Mouse (Mus musculus): Measurements from ENCODE around the gene Nsmf. TPM values are rescaled to one million over a fixed set of nuclear protein-coding genes. Genes with fewer than 3 reads are reported as not detected.

Nsmf gene
- total RNA-seq, 2 experiments from 2014 or later = 53.4 to 68.3 TPM

- no peak for DNase-seq
Observed at GRCm38 (mm10) chr2:25085571-25085970, 31.4 kb downstream of the Nsmf start.

DNA sequence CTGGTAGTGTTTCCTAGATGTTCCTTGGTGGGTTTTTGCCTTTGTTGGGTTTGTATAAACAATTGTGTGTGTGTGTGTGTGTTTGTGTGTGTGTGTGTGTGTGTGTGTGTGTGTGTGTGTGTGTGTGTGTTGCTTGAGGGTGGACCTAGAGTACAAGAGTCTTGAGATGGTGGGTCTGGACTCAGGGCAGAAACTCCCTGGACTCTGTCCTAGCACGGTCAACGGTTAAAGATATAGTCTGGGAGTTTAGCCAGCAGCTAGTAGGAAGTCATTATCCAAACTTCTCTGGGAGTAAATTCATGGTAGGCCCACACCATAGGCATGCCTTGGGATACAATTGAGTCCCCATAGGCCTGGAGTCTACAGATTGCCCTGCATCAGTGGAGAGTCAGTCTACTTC lies 33.7 kb downstream of the Nsmf start:
- no peak for DNase-seq

DNA sequence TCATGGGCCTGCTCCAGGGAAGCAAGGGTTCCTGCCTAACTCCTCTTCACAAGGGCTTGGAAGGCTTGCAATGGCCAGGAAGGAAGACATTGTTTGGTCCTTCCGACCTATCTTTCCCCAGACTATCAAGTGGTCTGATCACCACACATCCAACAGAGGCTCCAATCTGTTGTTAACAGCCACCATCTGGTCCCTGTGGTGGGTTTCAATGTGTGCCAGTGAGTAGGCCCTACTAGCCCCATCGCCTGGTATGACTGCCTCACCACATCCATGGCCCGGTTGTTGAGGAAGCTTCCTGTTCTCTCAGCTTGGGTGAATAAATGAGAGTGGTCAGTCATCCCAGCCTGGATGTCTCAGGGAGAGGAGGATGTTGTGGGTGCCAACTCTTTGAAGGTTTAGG lies 34.5 kb downstream of the Nsmf start:
- DNase-seq = no peak

GRCm38 (mm10) chr2:25094785-25095108 lies 40.6 kb downstream of the Nsmf start:
- no peak for DNase-seq

DNA sequence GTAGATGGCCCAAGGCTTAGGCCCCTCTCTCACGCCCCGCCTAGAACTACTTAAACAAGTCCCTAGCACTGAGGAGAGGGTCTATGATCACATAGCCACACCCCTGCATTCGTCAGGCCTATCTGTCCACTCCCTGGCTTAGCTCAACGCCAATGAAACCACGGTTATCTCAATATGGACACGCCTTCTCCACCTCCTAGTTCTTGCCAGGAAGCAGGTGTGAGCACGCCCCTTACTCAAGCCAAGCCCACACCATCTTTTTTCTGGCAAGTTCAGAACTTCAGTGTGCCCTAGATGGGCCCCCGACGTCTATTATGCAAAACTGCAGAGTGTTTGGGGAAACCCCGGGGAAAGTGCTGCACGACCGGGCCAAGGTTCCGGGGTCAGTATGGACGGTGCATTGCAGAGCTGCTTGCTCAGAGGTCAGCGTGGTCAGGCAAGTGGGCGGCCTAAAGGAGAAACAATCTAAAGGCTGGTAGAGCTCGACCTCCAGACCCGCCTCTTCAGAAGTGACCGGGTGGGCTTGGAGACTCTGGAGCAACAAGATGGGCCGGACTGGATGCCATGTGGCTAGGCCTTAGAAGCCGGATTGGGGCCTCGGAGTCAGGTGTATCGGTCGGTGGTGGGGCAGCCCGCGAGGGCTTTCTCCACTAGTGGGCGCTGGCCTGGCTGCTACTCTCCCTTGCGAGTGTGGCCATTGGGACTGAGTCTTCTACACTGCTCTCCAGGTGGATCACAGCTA lies 41.1 kb downstream of the Nsmf start, which contains the start of gene Noxa1:
Noxa1 (minus strand) TSS at position 41 of the 742 bp plus-strand sequence.
- no peak for DNase-seq

GRCm38 (mm10) chr2:25098005-25098615 lies 44.0 kb downstream of the Nsmf start:
- no peak for DNase-seq

GRCm38 (mm10) chr2:25098956-25099355 lies 44.8 kb downstream of the Nsmf start:
- peak; percentile 51 for DNase-seq

- no peak for DNase-seq
Observed at GRCm38 (mm10) chr2:25099703-25100102, 45.5 kb downstream of the Nsmf start.

- DNase-seq = no peak
Observed at GRCm38 (mm10) chr2:25104122-25104521, 50.0 kb downstream of the Nsmf start.

GRCm38 (mm10) chr2:25106045-25106444 lies 51.9 kb downstream of the Nsmf start:
- no peak for DNase-seq

DNA sequence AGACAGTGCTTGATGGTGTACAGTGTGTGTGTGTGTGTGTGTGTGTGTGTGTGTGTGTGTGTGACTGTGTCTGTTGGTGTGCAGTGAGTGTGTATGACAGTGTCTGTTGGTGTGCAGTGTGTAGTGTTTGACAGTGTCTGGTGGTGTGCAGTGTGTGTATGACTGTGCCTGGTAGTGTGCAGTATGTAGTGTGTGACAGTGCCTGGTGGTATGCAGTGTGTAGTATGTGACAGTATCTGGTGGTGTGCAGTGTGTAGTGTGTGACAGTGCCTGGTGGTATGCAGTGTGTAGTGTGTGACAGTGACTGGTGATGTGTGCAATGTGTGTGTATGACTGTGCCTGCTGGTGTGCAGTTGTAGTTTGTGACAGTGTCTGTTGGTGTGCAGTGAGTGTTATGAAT lies 55.3 kb downstream of the Nsmf start:
- no peak for DNase-seq

GRCm38 (mm10) chr2:25110505-25111183 lies 56.5 kb downstream of the Nsmf start:
- DNase-seq = peak; percentile 53

DNA sequence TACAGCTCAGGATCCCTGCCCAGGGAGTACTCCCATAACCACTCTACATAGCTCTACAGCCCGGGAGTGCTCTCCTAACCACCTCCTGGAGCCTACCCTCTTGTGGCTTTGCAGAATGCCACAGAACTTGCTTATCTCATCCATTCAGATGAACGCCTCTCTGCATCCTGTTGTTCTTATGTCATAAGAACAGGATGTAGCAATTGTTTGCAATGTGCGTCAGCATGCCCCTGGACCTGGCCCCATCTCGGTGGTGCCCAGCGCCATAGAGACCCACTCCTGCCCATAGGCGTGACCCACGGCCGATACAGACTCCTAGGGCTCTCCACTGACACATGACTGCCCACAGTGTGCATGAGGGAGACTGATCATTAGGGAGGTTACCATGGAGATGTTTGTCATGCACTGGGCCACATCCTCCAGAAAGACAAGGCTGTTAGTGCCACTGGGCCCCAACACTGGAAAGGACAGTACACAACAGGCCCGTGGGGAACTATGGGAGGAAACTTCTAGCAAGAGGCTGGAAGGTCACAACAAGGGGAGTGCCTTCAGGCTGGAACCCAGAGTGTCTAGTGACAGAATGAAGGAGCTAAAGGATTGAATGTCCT lies 57.1 kb downstream of the Nsmf start:
- no peak for DNase-seq

Small RNA genes within 50 kb of the gene (microRNA-seq; reads per million reads assigned to microRNA genes)
- gene Gm24328 = not detected
- gene Mir7664 = not detected

Other genes starting within 250 kb of the Nsmf start
- 10 to 100 TPM; 54.1 to 75.4 TPM for gene Ehmt1, start 134.7 kb upstream of the Nsmf start, total RNA-seq (2021)
- 10 to 100 TPM; 14.2 to 25.4 TPM for gene Arrdc1, start 119.1 kb upstream of the Nsmf start, total RNA-seq (2021)
- gene Zmynd19, start 104.6 kb upstream of the Nsmf start, total RNA-seq (2021) = 10 to 100 TPM; 24.6 to 28.0 TPM
- gene Dph7, start 92.0 kb upstream of the Nsmf start, total RNA-seq (2021) = 10 to 100 TPM in 1 of 2 experiments, 1 to 10 TPM in 1; 10.0 to 16.0 TPM
- 100 to 1,000 TPM in 1 of 2 experiments, 10 to 100 TPM in 1; 95.2 to 101 TPM for gene Mrpl41, start 79.3 kb upstream of the Nsmf start, total RNA-seq (2021)
- 10 to 100 TPM; 37.4 to 43.1 TPM for gene Pnpla7, start 78.3 kb upstream of the Nsmf start, total RNA-seq (2021)
- gene Entpd8, start 25.9 kb downstream of the Nsmf start, total RNA-seq (2021) = 1 to 10 TPM; 7.0 to 9.7 TPM
- gene Noxa1, start 40.8 kb downstream of the Nsmf start, total RNA-seq (2021) = not detected
- gene Nrarp, start 126.4 kb downstream of the Nsmf start, total RNA-seq (2021) = 10 to 100 TPM; 15.1 to 15.5 TPM
- 10 to 100 TPM; 13.9 to 19.5 TPM for gene Tor4a, start 142.5 kb downstream of the Nsmf start, total RNA-seq (2021)
- gene Nelfb, start 157.1 kb downstream of the Nsmf start, total RNA-seq (2021) = 10 to 100 TPM; 46.3 to 48.8 TPM
- not detected for gene Stpg3, start 160.3 kb downstream of the Nsmf start, total RNA-seq (2021)
- gene Fam166a, start 164.4 kb downstream of the Nsmf start, total RNA-seq (2021) = not detected
- gene Tubb4b, start 170.3 kb downstream of the Nsmf start, total RNA-seq (2021) = 100 to 1,000 TPM; 264 to 293 TPM
- gene Slc34a3, start 180.0 kb downstream of the Nsmf start, total RNA-seq (2021) = not detected
- not detected for gene Rnf224, start 182.4 kb downstream of the Nsmf start, total RNA-seq (2021)
- gene Rnf208, start 187.9 kb downstream of the Nsmf start, total RNA-seq (2021) = 1 to 10 TPM; 6.4 to 7.3 TPM
- gene Cysrt1, start 188.1 kb downstream of the Nsmf start, total RNA-seq (2021) = not detected
- gene AL732309.1, start 192.5 kb downstream of the Nsmf start, total RNA-seq (2021) = 1 to 10 TPM; 2.3 to 3.3 TPM
- 10 to 100 TPM; 27.7 to 31.0 TPM for gene Tmem203, start 201.1 kb downstream of the Nsmf start, total RNA-seq (2021)
- gene Tprn, start 208.3 kb downstream of the Nsmf start, total RNA-seq (2021) = 10 to 100 TPM; 11.2 to 11.4 TPM
- gene Ssna1, start 218.1 kb downstream of the Nsmf start, total RNA-seq (2021) = 10 to 100 TPM; 48.0 to 52.2 TPM
- gene Anapc2, start 218.1 kb downstream of the Nsmf start, total RNA-seq (2021) = 10 to 100 TPM; 61.0 to 73.1 TPM
- not detected for gene Tmem210, start 233.8 kb downstream of the Nsmf start, total RNA-seq (2021)
- not detected for gene Lrrc26, start 235.6 kb downstream of the Nsmf start, total RNA-seq (2021)